Mouse (Mus musculus) adrenal gland, adult 8-10 months (tissue): ENCODE measurements at regions not wholly inside any gene's neighbourhood (a gene's known extent, or its start where the extent isn't known, plus 50 kb on each side); places are given as distances from the start of the nearest gene placed in this dataset.
"Not testable (repeated sequence)": the region's sequence is repeated elsewhere in the genome, so short reads cannot be mapped to it uniquely, and the experiment has no call there.

Experiments
- DNase-seq: peaks from one replicate; pipeline ENCODE4 v3.0.0; 2022

- DNase-seq: peak; percentile 34
These were observed 545.4 kb downstream of the Zfp704 start for GRCm38 (mm10) chr3:9064266-9065031.

GRCm38 (mm10) chr3:9063662-9064061 is 546.2 kb downstream of the Zfp704 start:
- no peak for DNase-seq

DNA sequence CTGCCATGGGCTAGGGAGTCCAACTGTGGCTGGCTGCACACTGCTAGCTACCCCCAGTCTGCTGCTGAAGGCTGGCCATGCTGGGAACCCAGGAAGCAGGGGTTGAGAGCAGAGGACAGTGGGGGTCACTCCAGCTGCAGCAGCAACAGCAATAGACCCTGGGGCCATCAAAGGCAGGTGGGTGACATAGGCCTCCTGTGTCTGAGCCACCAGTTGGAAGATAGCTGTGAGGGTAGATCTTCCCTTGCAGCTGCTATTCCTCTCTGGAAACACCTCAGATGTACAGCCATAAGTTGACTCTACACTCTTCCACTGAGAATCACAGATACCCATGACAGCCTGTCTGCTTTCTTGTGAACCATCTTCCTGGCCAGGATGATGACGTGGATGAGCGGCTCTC is 548.5 kb downstream of the Zfp704 start:
- no peak for DNase-seq

DNA sequence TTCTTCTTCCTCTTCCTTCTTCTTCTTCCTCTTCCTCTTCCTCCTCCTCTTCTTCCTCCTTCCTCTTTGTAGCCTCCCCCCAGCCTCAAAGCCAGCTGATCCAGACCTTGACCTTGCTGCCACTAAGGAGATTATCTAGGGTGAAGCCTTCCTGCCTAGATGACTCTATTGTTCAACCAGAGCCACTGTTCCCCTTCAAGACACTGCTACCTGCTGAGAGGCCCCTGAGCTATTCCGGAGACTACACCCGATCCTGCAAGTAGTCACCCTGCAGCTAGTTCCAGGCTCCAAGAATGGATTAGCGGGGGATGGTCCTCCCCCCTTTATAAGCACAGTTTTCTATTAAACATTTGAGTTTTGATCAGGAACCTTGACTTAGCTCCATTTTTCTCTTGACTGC is 552.2 kb downstream of the Zfp704 start:
- not testable (repeated sequence) for DNase-seq

GRCm38 (mm10) chr3:9056846-9057245 is 553.0 kb downstream of the Zfp704 start:
- DNase-seq: no peak

DNA sequence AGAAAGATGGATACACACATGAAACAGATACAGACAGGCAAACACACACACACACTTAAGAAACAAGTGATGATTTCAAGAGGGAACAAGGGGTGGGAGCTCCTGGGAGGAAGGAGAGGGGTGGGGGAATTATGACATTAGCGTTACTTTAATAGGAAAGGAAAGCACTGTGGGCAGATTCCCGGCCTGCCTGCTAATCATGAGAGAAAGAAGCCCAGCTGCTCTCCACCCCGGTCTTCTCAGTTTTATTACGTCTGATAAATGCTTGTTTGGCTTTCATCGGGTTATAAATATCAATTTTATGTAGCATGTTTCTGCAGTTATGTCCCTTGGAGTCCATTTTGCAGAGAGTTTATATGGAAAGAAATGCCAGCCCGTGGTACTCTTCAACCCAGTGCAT is 554.1 kb downstream of the Zfp704 start:
- no peak for DNase-seq
